Mouse (Mus musculus): Measurements from ENCODE around the gene Ap1ar.

Ap1ar gene

DNA sequence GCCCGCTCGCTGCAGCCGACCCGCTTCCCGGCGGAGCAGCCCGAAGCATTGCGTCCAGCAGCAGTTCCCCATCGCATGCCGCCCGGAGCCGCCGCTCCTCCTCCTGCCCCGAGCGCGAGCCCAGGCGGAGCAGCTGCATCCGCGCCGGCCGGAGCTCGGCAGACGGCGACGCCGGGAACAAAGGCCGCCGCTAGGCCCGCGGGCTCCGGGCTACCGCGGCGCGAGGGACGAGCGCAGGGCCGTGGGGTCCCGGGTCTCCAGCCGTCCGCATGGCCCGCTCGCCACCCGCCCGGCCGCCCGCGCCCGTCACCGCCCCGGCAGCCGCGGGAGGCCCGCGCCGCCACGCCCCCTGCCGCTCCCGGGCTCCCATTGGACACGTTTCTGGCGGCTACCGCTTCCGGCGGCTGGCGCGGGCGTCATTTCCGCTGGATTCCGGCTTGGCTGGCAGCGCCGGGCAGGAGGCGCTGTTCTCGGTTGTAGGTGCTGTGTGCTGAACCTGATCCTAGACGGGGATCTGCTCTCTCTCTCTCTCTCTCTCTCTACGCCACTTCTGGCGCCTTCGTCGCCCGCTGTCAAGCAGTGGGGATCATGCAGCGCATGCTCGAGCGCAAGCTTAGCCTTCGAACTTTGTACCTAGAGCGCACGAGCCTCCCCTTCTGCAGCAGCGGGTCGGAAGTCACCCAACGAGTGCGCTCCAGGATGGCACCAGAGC is at the start of gene Ap1ar:
TSS of gene Ap1ar (minus strand) at position 370 of the 712 bp plus-strand sequence.
- DNase-seq (ENCODE audit: low spot score in 2 of 2): peak; percentile 93 to 94

DNA sequence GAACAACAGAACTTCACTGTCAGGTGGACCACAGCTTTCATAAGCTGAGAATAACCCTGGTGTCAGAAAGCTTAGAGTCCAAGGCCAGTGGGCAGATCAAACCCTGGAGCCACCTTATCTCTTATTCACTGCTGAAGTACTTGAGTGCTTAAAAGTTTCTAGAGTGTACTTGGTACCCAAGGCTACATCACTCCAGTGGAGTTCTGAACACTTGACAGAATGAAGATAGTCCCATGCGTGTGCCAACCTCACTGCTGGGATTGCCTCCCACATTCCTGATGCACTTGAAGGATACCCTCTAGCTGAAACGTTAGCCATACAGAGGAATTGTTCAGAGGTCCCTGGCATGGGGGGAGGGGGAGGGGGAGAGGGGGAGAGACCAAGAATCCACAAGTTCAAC is 44.4 kb upstream of the Ap1ar start:
- no peak for DNase-seq (ENCODE audit: low spot score in 2 of 2)

DNA sequence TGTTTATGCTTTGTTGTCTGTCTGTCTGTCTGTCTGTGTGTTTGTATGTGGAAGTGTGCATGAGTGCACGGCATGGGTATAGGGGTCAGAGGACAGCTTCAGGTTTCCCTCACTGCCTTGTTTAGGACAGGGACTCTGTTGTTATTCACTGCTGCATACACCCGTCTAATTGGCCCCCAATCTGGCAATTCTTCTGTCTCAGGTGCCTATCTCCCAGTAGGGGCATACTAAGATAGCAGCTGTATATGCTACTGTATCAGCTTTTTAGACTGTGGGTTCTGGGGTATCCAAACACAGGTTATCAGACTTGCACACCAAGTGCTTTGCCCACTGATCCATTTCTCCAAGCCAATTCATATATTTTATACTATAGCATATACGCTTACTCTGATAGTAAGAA is 42.6 kb upstream of the Ap1ar start:
- no peak for DNase-seq (ENCODE audit: low spot score in 2 of 2)

DNA sequence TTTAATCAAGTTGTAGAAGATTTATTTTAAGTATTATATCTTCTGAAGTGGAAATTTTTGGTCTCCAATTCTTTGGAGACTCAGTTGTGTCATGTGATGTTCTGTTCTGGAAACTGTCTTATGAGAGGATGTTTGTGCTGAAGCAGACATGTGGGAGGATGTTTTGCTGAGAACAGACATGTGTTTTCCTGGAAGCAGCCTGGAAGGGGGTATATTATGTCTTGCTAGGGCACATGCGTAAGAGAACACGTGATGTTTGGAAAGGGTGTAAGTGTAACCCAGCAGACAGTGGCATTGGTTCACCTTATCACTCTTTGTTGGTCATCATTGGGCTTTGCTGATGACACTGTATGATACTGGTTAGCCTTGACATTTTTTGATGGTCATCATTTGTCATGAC is 38.2 kb upstream of the Ap1ar start:
- DNase-seq (ENCODE audit: low spot score in 2 of 2): no peak

DNA sequence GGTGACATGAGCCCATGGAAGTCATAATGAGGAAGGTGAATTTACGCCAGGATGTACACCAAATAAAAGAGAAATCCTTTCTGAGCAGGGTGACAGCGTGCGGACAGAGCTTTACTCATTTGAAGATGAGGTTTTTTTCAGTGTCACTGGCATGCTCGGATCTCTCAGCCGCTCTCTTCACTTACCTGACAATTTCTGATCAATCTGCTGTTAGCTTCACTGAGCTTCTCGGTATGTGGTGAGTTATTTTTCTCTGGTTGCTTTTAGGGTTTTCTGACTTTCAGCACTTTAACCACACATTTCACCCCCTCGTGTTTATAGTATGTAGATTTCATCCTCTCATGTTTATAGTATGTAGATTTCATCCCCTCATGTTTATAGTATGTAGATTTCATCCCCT is 37.7 kb upstream of the Ap1ar start:
- DNase-seq (ENCODE audit: low spot score in 2 of 2): no peak

GRCm38 (mm10) chr3:127874254-127874883 is 37.0 kb upstream of the Ap1ar start:
- no peak for DNase-seq (ENCODE audit: low spot score in 2 of 2)

GRCm38 (mm10) chr3:127871575-127871974 is 34.3 kb upstream of the Ap1ar start:
- DNase-seq (ENCODE audit: low spot score in 2 of 2): no peak

GRCm38 (mm10) chr3:127868880-127869279 is 31.6 kb upstream of the Ap1ar start:
- no peak for DNase-seq (ENCODE audit: low spot score in 2 of 2)

GRCm38 (mm10) chr3:127868046-127868758 is 30.9 kb upstream of the Ap1ar start:
- no peak for DNase-seq (ENCODE audit: low spot score in 2 of 2)

DNA sequence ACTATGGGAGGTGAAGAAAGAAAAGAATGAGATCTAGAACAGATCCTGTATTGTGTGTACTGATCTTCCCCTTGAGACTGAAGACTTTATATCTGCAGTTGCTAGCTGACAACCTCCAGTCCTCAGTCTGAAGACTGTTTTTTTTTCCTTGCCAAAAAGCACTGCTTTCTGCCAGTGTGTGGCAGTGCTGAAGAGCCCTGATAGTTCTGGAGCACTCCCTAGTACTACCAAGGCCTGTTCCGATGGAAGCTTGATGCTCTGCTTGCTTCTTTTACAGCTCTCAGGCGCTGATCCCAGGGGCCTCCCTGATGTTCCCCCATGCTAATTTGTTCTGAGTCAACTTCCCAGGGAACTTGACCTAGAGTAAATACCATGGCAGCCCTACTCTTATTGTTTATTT is 26.9 kb upstream of the Ap1ar start:
- no peak for DNase-seq (ENCODE audit: low spot score in 2 of 2)

GRCm38 (mm10) chr3:127863571-127863970 is 26.2 kb upstream of the Ap1ar start:
- no peak for DNase-seq (ENCODE audit: low spot score in 2 of 2)

DNA sequence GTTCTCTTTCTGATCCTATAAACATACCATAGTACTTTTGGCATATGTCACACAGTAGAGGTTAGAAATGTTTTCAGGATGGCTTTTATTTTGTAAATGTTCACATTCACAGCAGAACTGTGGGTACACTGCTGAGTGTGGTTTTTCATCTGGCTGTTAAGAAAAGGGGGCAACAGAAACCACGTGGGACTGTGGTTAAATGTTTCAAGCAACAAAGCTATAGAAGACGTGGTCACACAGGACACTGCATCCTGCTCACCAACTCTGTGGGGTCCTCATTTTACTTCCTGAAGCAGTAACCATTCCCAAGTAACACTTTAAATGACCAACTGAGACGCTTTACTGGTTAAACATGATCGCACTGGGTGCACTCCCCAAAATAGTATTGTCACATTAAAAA is 25.2 kb upstream of the Ap1ar start:
- DNase-seq (ENCODE audit: low spot score in 2 of 2): no peak

DNA sequence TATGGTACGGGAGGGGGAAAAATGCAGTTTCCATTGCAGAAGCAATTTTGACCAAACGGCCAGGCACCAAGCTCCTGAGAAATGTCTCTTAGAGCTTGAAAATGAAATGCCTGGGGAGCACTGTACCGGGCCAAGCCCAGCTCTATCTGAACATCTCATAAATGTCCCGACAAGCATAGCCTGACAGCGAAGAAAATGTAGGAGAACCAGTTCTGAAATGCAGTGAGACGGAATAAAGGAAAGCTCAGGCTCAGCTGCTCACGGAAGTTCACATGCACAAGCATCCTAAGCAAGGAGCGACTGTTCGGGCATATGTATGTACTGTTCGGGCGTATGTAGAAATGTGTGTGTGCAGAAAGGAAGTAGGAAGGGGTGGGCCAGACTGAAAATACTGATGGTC is 24.0 kb upstream of the Ap1ar start:
- no peak for DNase-seq (ENCODE audit: low spot score in 2 of 2)

- peak; percentile 51 to 67 for DNase-seq (ENCODE audit: low spot score in 2 of 2)
Measured at GRCm38 (mm10) chr3:127853431-127854206, 16.3 kb upstream of the Ap1ar start.

- DNase-seq (ENCODE audit: low spot score in 2 of 2): no peak
Measured at GRCm38 (mm10) chr3:127852722-127853121, 15.4 kb upstream of the Ap1ar start.

DNA sequence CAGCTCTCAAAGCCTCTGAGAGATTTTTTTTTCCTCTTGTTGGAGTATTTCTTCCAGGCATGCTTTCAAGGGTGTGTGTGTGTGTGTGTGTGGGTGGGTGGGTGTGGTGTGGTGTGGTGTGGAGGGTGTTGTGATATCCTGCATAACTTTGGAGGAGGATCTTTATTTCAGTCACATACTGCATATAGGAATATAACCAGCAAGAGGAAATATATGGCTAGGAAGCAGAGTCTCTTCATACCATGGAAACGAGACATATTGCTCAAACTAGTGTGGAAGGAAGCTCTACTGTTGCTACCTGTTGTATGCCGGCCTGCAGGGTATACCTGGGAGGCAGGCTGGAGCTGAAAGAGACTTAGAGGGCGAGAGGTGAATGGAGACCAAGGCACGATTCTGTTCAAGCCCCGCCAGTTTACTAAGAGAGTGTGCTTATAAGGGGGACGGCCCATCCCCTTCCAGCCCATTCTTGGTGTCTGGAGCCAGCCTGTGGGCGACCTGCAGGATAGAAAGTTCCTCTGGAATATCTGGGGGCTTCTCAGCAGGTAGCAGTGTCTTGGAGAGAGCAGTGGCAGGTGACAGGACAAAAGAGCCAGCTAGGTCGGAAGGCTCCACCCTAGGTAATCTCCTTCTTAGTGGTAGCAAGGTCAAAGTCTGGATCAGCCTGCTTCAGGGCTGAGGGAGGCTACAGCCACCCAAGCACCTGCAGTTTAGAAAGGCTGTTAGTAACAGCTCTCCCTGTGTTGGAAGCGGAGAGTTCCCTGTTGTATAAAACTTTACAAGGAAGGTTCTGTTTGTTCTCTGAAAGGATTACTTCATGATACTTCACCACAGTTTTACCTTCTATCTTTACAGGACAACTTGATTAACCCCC is 13.7 kb upstream of the Ap1ar start:
- DNase-seq (ENCODE audit: low spot score in 2 of 2): no peak

- DNase-seq (ENCODE audit: low spot score in 2 of 2): no peak
Measured at GRCm38 (mm10) chr3:127849922-127850321, 12.6 kb upstream of the Ap1ar start.

- DNase-seq (ENCODE audit: low spot score in 2 of 2): no peak
Measured at GRCm38 (mm10) chr3:127848088-127848808, 10.9 kb upstream of the Ap1ar start.

DNA sequence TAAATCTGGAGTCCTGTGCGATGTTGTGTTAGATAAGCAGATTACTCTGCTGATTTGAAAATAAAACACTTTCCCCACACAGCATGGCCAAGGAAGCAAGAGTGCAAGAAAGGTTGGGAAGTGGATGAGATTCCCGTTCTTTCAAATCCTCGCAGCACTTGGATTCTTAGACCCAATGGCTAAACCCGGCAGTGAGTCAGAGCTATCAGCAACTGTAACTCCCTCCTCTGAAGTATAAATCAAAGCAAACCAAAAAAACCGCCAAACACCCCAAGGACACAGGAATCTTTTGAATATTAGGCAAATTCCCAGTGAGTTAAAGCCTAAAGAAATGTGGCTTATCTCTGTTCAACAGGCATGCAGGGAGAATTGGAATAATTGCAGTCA is 6.6 kb upstream of the Ap1ar start:
- no peak for DNase-seq (ENCODE audit: low spot score in 2 of 2)

GRCm38 (mm10) chr3:127843324-127843940 is 6.1 kb upstream of the Ap1ar start:
- DNase-seq (ENCODE audit: low spot score in 2 of 2): no peak
